Mouse (Mus musculus) megakaryocyte-erythroid progenitor cell, adult 5-6 weeks (primary cell): ENCODE results near the gene Cyb561d2. TPM values are rescaled to one million over a fixed set of nuclear protein-coding genes. Genes with fewer than 3 reads are reported as not detected.

Source experiments
- ATAC-seq: replicated peaks from 2 replicates; pipeline ENCODE4 v1.8.0; 2016; ENCODE audit warnings: mild to moderate bottlenecking, inconsistent platforms; ENCODE audit not compliant: severe bottlenecking, poor library complexity, low FRiP score, low TSS enrichment
- total RNA-seq, 2 experiments: library from RNA; stranded (forward) in 1 of 2; stranded (reverse) in 1 of 2; fragments of 200-1000, 215-1000 nt in 1 of 2; fragments of >200 nt in 1 of 2; fragmentation: Nextera tagmentation in 1 of 2; gene quantifications; 2 replicates each; pipeline ENCODE4 v1.2.3; 2014 to 2017

The Cyb561d2 gene
- total RNA-seq, 2 experiments from 2014 or later, result 5.3 to 14.5 TPM

DNA sequence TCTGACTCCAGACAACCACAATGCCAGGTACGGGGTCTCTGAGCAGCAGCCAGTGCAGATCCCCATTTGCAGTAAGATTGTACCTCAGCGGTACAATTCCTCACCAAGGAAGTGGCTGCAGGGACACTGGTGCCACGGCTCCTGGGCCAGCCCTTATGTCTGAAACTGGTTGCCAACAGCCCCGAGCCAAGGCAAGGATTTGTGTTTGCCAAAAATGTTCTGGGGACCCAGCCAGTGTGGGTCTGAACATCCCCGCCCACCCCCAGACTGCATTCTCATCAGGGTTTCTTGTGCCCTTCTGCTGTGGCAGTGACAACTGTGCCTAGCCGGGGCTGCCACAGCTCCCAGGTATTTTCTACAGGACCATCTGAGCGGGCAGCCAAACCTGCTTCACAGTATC lies 3.8 kb downstream of the Cyb561d2 start:
- ATAC-seq, result no peak

- peak; percentile 55 for ATAC-seq
Measured at GRCm38 (mm10) chr9:107534408-107535202, 7.4 kb downstream of the Cyb561d2 start.

- peak; percentile 92 for ATAC-seq
Measured at GRCm38 (mm10) chr9:107533791-107534407, 8.1 kb downstream of the Cyb561d2 start, which contains the start of gene Tmem115. TSS of gene Tmem115 (plus strand) at chr9:107533945.

GRCm38 (mm10) chr9:107526198-107527026 lies 15.6 kb downstream of the Cyb561d2 start:
- ATAC-seq, result peak; percentile 57

- ATAC-seq, result no peak
Measured at GRCm38 (mm10) chr9:107522400-107522711, 19.6 kb downstream of the Cyb561d2 start.

- ATAC-seq, result 0 out of 2 replicates have a peak, but pooled peaks have one; percentile 11
Measured at GRCm38 (mm10) chr9:107521711-107522399, 20.1 kb downstream of the Cyb561d2 start.

DNA sequence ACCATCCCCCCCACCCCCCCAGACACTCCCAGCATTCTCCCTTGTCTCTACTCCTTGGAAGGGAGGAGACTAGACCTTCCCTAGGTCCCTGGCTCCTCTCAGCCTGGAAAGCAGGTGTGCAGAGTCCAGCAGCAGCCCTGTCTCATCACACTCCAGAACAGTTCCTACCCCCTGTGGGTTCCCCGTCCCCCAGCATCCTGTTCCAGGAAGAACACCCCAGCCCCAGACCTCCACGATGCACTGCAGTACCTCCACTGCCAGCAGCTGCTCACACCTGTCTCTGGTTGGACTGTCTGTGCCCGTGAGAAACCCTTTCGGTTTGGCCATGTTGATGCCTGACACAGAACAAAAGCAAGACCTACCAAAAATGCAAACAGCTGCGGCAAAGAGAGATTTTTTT lies 20.8 kb downstream of the Cyb561d2 start:
- no peak for ATAC-seq

DNA sequence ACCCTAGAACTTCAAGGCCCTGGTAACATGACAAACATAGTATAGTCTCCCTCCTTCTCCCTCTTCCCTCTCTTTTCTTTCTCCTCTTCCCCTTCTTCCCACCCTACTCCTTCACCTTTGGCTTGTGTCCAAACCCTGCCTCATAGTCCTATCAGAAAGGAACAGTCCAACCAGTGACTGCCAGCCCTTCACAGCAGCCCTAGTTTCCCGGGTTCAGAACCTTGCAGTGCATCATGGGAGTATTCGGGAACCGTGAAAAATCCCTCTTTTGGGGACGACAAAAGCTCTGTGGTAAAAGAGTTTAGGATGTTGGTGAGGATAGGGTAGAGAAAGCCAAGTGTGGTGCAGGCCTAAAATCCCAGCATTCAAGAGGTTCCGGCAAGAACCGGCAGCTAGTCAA lies 21.7 kb downstream of the Cyb561d2 start:
- no peak for ATAC-seq

DNA sequence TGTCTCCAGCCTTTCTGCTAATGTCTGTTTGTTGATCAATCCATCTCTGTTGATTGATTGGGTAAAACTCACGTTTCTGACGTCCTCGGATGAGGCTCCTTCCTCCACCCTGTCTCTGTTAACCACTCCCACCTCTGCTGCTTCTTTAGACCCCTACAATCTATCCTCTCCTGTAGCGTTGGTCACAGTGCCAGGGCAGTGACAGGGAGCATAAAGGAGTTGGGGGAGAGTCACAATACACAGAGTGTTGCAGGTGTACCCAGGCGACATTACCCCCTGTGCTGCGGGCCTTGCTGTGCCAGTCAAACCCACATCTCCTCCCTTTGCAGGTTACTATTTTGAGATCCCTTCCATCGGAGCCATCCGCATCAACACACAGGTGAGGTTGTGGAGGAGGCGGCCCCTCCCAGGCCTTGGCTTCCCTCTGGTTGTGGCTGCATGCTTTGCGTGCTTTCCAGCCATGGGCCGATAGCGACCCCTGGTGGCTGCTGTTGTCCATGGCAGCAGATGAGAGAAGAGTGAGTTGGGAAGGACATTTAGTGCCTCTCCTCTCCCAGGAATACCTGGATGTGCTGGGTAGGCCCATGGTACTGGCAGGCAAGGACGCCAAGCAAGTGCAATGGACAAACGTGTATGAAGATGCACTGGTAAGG lies 27.6 kb downstream of the Cyb561d2 start:
- ATAC-seq, result peak; percentile 72

DNA sequence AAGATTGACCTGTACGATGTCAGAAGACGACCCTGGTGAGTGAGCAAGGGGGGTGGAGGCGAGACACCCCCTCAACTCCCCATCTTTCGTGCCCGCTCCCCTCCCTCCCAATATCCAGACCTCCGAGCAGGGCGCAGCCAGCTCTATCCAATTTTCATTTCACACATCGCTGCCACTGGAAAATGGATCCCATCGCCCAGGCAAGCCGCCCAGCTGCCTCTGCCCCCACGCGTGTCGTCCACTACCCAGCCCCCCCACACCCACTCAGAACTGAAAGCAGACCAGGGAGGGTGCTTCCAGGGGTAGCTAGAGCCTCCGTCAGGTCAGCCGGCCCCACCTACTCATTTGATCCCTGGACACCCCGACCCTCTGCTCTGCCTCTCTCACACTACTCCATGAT lies 29.7 kb downstream of the Cyb561d2 start:
- ATAC-seq, result no peak

DNA sequence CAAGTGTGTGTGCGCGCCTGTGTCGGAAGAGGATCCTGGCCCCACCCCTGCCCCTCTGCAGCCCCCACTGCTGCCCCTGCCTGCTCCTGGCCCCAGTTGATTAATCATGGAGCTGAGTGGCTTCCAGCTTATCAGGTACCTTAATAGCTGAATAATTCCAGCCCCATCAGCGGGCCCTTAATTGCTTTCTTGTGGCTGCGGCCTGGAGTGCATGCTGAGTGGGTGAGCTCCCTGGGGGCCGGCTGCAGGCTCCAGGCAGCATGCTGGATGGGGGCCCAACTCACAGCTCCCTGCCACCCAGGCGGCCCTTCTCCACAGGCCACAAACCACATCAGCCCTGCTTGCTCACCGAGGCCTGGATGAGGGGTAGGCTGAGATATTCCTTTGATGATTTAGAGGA lies 30.6 kb downstream of the Cyb561d2 start:
- no peak for ATAC-seq

- ATAC-seq, result no peak
Measured at GRCm38 (mm10) chr9:107510384-107511100, 31.5 kb downstream of the Cyb561d2 start.

- no peak for ATAC-seq
Measured at GRCm38 (mm10) chr9:107508266-107508665, 33.7 kb downstream of the Cyb561d2 start.

GRCm38 (mm10) chr9:107504662-107505537 lies 37.1 kb downstream of the Cyb561d2 start:
- no peak for ATAC-seq

DNA sequence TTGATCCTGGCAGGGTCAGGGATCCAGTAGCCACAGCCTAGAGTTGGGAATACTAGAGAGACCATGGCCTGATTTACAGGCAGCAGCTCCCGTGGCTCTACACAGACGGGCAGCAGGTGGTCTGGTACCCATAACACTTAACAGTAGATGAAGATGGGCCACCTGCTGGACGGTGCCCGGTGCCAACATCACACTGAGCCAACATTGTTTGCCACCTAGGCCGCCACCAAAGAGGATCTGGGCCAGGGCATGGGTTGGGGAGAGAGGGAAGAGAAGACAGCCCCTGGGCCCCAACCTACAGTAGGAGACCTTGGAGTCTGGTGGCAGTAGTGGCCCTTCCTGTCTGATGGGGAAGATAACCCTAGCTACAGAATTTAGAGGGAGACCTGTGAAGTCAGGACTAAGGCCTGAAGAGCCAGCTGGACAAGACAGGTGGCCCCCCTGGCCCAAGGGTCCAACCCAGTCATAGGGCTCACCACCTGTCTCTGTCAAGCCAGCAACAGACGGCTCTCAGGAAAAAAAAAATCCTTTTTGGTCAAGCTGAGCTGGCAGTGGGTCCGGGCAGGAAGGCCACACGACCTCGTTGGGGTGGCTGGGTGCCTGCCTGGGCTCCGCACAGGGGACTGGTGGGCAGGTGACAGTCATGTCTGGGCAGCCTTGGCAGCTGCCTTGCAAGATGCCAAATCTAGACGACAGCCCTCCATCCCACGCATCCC lies 39.7 kb downstream of the Cyb561d2 start:
- ATAC-seq, result no peak

- ATAC-seq, result no peak
Measured at GRCm38 (mm10) chr9:107500708-107501286, 41.2 kb downstream of the Cyb561d2 start.

- ATAC-seq, result no peak
Measured at GRCm38 (mm10) chr9:107496359-107496758, 45.6 kb downstream of the Cyb561d2 start.
